Mouse (Mus musculus): ENCODE measurements at regions not wholly inside any gene's neighbourhood (a gene's known extent, or its start where the extent isn't known, plus 50 kb on each side); places are given as distances from the start of the nearest gene placed in this dataset.

GRCm38 (mm10) chr4:152647084-152647483 is 169.4 kb upstream of the Kcnab2 start:
- no peak for TF ChIP-seq POLR2A (IDR thresholded peaks at IDR 0.05; ENCODE audit: insufficient read depth, low read length)
- no peak for TF ChIP-seq CTCF (IDR thresholded peaks at IDR 0.05; ENCODE audit: low read depth, low read length)

Data from ES-Bruce4 (cell line).